Mouse (Mus musculus) C2C12 (cell line): Measurements from ENCODE around the gene Aff3.

ENCODE experiments used
- CEBPB ChIP-seq: IDR thresholded peaks from one replicate; pipeline ENCODE4 v1.6.1; 2011; ENCODE audit warnings: low read depth, mild to moderate bottlenecking, control low read depth, moderate library complexity
- CTCF ChIP-seq: IDR thresholded peaks from one replicate; pipeline ENCODE4 v1.5.1; 2011; ENCODE audit not compliant: control insufficient read depth, insufficient read depth, insufficient read length
- MAX ChIP-seq: IDR thresholded peaks from one replicate; pipeline ENCODE4 v1.6.1; 2011; ENCODE audit warnings: mild to moderate bottlenecking, control low read depth
- MYOD1 ChIP-seq: IDR thresholded peaks from one replicate; pipeline ENCODE4 v1.6.1; 2011; ENCODE audit warnings: low read depth; ENCODE audit not compliant: control insufficient read depth, insufficient read length
- MYOG ChIP-seq: IDR thresholded peaks from one replicate; pipeline ENCODE4 v1.6.1; 2011; ENCODE audit not compliant: control insufficient read depth, insufficient read length; ENCODE audit errors: extremely low read depth
- USF1 ChIP-seq: IDR thresholded peaks from one replicate; pipeline ENCODE4 v1.6.1; 2011; ENCODE audit warnings: low read depth, mild to moderate bottlenecking, control low read depth, moderate library complexity

- no peak for TF ChIP-seq CTCF
- no peak for TF ChIP-seq MYOD1
- no peak for TF ChIP-seq CEBPB
- TF ChIP-seq USF1 = no peak
- TF ChIP-seq MAX = no peak
- TF ChIP-seq MYOG = no peak
Observed at GRCm38 (mm10) chr1:38627683-38628361, 36.9 kb downstream of the Aff3 start.
